Mouse (Mus musculus): ENCODE measurements at regions not wholly inside any gene's neighbourhood (a gene's known extent, or its start where the extent isn't known, plus 50 kb on each side); places are given as distances from the start of the nearest gene placed in this dataset.
A peak's percentile ranks its signal among the peaks of the same experiment; 100 is the strongest.

- DNase-seq (ENCODE audit: low spot score in 2 of 2), result no peak
- intact Hi-C loops (cut with DNase I), result no loop called here
Measured at GRCm38 (mm10) chr3:143631183-143631582, 573.8 kb downstream of the Lmo4 start.

- intact Hi-C loops (cut with DNase I), result no loop called here
- DNase-seq (ENCODE audit: low spot score in 2 of 2), result no peak
Measured at GRCm38 (mm10) chr3:143624906-143625305, 580.1 kb downstream of the Lmo4 start.

GRCm38 (mm10) chr3:143622275-143622674 is 582.7 kb downstream of the Lmo4 start:
- intact Hi-C loops (cut with DNase I), result no loop called here
- no peak for DNase-seq (ENCODE audit: low spot score in 2 of 2)

GRCm38 (mm10) chr3:143619125-143619524 is 585.9 kb downstream of the Lmo4 start:
- intact Hi-C loops (cut with DNase I), result no loop called here
- DNase-seq (ENCODE audit: low spot score in 2 of 2), result no peak

GRCm38 (mm10) chr3:143614895-143615294 is 590.1 kb downstream of the Lmo4 start:
- intact Hi-C loops (cut with DNase I), result no loop called here
- no peak for DNase-seq (ENCODE audit: low spot score in 2 of 2)

GRCm38 (mm10) chr3:143614004-143614403 is 591.0 kb downstream of the Lmo4 start:
- no peak for DNase-seq (ENCODE audit: low spot score in 2 of 2)
- intact Hi-C loops (cut with DNase I), result no loop called here

- intact Hi-C loops (cut with DNase I), result no loop called here
- no peak for DNase-seq (ENCODE audit: low spot score in 2 of 2)
Measured at GRCm38 (mm10) chr3:143609673-143610072, 595.3 kb downstream of the Lmo4 start.

- intact Hi-C loops (cut with DNase I), result loop anchor here (10.0 kb wide), 3 partner anchors 214 to 606 kb away; partner anchors contain the start of gene Lmo4
Measured at GRCm38 (mm10) chr3:143599120-143599519, 605.9 kb downstream of the Lmo4 start.

GRCm38 (mm10) chr3:143596949-143597593 is 607.9 kb downstream of the Lmo4 start:
- DNase-seq (ENCODE audit: low spot score in 2 of 2), result no peak

More at GRCm38 (mm10) chr3:143599120-143599519, 605.9 kb downstream of the Lmo4 start:
- no peak for DNase-seq (ENCODE audit: low spot score in 2 of 2)

GRCm38 (mm10) chr3:143596011-143596683 is 608.9 kb downstream of the Lmo4 start:
- intact Hi-C loops (cut with DNase I), result loop anchor here (10.0 kb wide), 3 partner anchors 211 to 609 kb away; partner anchors contain the start of gene Lmo4
- DNase-seq (ENCODE audit: low spot score in 2 of 2), result no peak

More at GRCm38 (mm10) chr3:143596949-143597593, 607.9 kb downstream of the Lmo4 start:
- intact Hi-C loops (cut with DNase I), result loop anchor here (10.0 kb wide), 3 partner anchors 212 to 608 kb away; partner anchors contain the start of gene Lmo4

GRCm38 (mm10) chr3:143595081-143595480 is 609.9 kb downstream of the Lmo4 start:
- intact Hi-C loops (cut with DNase I), result loop anchor here (10.0 kb wide), 3 partner anchors 210 to 610 kb away; partner anchors contain the start of gene Lmo4
- no peak for DNase-seq (ENCODE audit: low spot score in 2 of 2)

GRCm38 (mm10) chr3:143594676-143595075 is 610.3 kb downstream of the Lmo4 start:
- intact Hi-C loops (cut with DNase I), result loop anchor here (5.0 to 10.0 kb wide), 4 partner anchors 118 to 610 kb away; partner anchors contain the start of gene Lmo4

GRCm38 (mm10) chr3:143586653-143587052 is 618.4 kb downstream of the Lmo4 start:
- DNase-seq (ENCODE audit: low spot score in 2 of 2), result no peak
- intact Hi-C loops (cut with DNase I), result no loop called here

More at GRCm38 (mm10) chr3:143594676-143595075, 610.3 kb downstream of the Lmo4 start:
- DNase-seq (ENCODE audit: low spot score in 2 of 2), result peak; percentile 80 to 82

GRCm38 (mm10) chr3:143584692-143585603 is 620.1 kb downstream of the Lmo4 start:
- no peak for DNase-seq (ENCODE audit: low spot score in 2 of 2)
- intact Hi-C loops (cut with DNase I), result no loop called here

GRCm38 (mm10) chr3:143576338-143577007 is 628.5 kb downstream of the Lmo4 start:
- intact Hi-C loops (cut with DNase I), result no loop called here
- no peak for DNase-seq (ENCODE audit: low spot score in 2 of 2)

- intact Hi-C loops (cut with DNase I), result no loop called here
- no peak for DNase-seq (ENCODE audit: low spot score in 2 of 2)
Measured at GRCm38 (mm10) chr3:143575737-143576136, 629.3 kb downstream of the Lmo4 start.

- no peak for DNase-seq (ENCODE audit: low spot score in 2 of 2)
- intact Hi-C loops (cut with DNase I), result no loop called here
Measured at GRCm38 (mm10) chr3:143574035-143574864, 630.8 kb downstream of the Lmo4 start.

- DNase-seq (ENCODE audit: low spot score in 2 of 2), result no peak
- intact Hi-C loops (cut with DNase I), result no loop called here
Measured at GRCm38 (mm10) chr3:143569930-143570329, 635.1 kb downstream of the Lmo4 start.

Data from left cerebral cortex, postnatal 36 days (tissue).